Mouse (Mus musculus) brain, embryonic 14.5 days (tissue): ENCODE measurements around the gene Best2.

Experiments used
- CTCF ChIP-seq: fragments of 200-500 bp; IDR thresholded peaks from 2 replicates; pipeline ENCODE4 v1.5.1; 2012; ENCODE audit warnings: inconsistent platforms, mild to moderate bottlenecking, moderate library complexity, borderline replicate concordance; ENCODE audit not compliant: insufficient read depth, insufficient read length; ENCODE audit errors: extremely low read depth
- POLR2A ChIP-seq: fragments of 200-500 bp; IDR thresholded peaks from 2 replicates; pipeline ENCODE4 v1.6.1; 2012; ENCODE audit warnings: mild to moderate bottlenecking, inconsistent platforms, borderline replicate concordance; ENCODE audit not compliant: poor library complexity, insufficient read depth, insufficient read length, severe bottlenecking; ENCODE audit errors: extremely low read depth

DNA sequence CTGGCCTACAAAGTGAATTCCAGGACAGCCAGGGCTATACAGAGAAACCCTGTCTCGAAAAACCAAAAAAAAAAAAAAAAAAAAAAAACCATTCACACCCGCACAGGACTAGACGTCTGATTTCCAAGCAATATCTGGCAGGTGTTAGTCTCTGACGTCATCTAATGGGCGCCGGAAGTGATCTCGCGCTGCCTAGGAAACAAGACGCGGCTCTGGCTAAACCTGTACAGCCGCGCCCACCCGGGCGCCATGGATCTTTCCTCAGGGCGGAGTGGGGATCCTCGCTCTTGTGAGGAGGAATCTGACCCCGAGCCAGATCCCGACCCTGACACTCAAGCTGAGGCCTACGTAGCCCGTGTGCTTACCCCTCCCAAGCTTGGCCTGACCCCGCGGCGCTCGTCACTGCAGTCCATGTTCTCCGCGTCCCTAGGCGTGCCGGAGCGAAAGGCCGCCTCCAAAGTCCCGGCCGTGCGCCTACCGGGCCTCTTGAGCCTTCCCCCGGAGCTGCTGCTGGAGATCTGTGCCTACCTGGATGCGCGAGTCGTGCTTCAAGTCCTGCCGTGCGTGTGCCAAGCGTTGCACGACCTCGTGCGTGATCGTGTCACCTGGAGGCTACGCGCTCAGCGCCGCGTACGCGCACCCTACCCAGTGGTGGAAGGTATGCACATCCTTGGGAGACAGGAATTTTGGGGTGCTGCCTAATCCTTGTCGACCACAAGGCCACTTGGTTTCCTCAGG is 45.7 kb upstream of the Best2 start, which contains the start of gene Fbxw9:
- no peak for TF ChIP-seq CTCF
- 0 out of 2 replicates have a peak, but pooled peaks have one; percentile 25 for TF ChIP-seq POLR2A
